Mouse (Mus musculus): ENCODE measurements around the gene Cir1. TPM values are rescaled to one million over a fixed set of nuclear protein-coding genes. Genes with fewer than 3 reads are reported as not detected.

Cir1 gene
- polyA plus RNA-seq, 1 experiment from 2014 or later = 26.9 TPM

DNA sequence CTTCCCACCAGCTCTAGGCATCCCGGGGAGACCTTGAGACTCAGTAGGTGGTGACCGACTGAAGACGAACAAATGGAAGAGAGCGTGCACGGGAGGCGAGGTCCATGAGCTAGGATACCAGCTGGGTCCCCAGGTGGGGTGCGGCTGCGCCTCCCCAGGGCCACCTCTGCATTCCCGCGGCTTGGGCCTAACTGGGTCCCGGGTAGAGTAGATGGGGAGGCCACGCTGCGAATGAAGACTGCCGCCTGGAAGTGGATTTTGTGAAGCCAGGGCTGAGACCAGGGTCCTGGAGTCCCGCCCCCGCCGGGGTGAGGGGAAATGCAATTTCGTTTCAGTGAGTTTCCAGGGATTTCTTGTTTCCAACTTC, 34.8 kb downstream of the Cir1 start:
- peaks cover 41% of the 10 kb centered on the region for H3K4me1 ChIP-seq
- no peak overlapping the region for H3K9ac ChIP-seq (replicated peaks)
- no peaks in the 10 kb centered on the region for H3K36me3 ChIP-seq
- no peak overlapping the region for H3K27ac ChIP-seq (replicated peaks)
- H3K4me2 ChIP-seq = peak overlapping the region; percentile 25
- H3K9me3 ChIP-seq (replicated peaks) = no peaks in the 10 kb centered on the region
- ATAC-seq (ENCODE audit: low FRiP score) = no peak
- peak overlapping the region; percentile 12; the same call in 1 of the 2 replicates for H3K4me3 ChIP-seq (replicated peaks)
- peaks cover 65% of the 10 kb centered on the region for H3K27me3 ChIP-seq (replicated peaks)
- 3% methylated on average over 18 of the region's 18 CpGs for WGBS

DNA sequence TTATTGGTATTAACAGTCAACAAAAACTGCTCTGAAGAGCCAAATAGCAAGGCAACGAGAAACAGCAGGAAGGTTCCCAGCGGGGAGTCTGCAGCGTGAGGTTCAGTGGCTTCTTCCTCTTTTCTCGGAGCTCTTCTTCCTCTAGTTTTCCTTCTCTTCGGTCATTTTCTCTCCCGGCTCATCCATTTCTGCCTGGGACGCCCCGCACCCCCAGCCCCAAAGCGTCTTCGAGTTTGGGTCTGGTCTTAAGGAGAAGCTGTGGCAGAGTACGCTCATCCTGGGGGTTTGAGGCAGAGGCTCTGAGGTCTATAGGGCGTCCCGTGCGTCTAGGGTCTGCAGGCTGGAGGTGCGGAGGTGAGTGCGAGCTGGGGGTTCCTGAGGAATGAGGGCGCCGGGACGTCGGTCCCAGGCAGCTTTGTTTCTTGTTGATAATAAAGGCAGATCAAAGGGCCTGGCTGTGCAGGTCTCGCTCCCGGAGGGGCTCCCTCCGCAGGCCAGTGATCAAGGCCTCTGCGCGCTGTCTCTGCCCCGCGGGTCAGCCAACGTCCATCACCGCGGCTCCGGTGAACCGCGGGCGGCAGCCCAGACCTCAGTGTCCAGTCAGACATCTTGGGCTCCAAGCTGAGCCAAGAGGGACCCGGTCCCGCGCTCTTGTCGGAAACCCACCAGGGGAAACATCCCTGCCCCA, 35.3 kb downstream of the Cir1 start:
- no peak overlapping the region for H3K27ac ChIP-seq (replicated peaks)
- WGBS = 1% methylated on average over 38 of the region's 38 CpGs
- H3K4me2 ChIP-seq = peak overlapping the region; percentile 25
- no peak overlapping the region for H3K9ac ChIP-seq (replicated peaks)
- H3K4me3 ChIP-seq (replicated peaks) = peak overlapping the region; percentile 12; the same call in 1 of the 2 replicates
- H3K27me3 ChIP-seq (replicated peaks) = peaks cover 62% of the 10 kb centered on the region
- no peaks in the 10 kb centered on the region for H3K9me3 ChIP-seq (replicated peaks)
- H3K4me1 ChIP-seq = peaks cover 43% of the 10 kb centered on the region
- ATAC-seq (ENCODE audit: low FRiP score) = no peak
- H3K36me3 ChIP-seq = no peaks in the 10 kb centered on the region

DNA sequence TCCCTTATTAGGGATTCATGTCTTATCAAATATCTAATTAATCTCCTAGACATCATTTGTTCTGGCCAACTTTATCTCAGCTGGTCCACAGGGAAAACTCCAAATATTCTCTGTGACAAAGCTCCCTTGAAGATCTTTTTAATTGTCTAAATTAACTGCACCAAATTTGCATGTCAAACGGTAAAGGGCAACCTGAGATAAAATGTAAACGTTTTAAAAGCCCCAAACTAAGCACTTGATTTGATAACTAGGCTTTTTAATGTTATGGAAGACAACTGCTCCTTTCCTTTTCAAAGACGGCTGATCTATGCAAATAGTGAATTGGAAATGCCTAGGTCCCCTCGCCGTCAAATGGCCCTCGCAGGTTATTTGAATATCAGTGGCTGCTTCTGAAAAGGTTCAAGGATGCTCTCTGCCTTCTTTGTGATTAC, 36.3 kb downstream of the Cir1 start:
- H3K27ac ChIP-seq (replicated peaks) = no peak overlapping the region
- peaks cover 51% of the 10 kb centered on the region for H3K4me1 ChIP-seq
- no peak overlapping the region for H3K4me3 ChIP-seq (replicated peaks)
- H3K4me2 ChIP-seq = no peak overlapping the region
- 2% methylated on average over 6 of the region's 6 CpGs for WGBS
- no peaks in the 10 kb centered on the region for H3K9me3 ChIP-seq (replicated peaks)
- H3K36me3 ChIP-seq = no peaks in the 10 kb centered on the region
- no peak overlapping the region for H3K9ac ChIP-seq (replicated peaks)
- ATAC-seq (ENCODE audit: low FRiP score) = no peak
- H3K27me3 ChIP-seq (replicated peaks) = peaks cover 61% of the 10 kb centered on the region

DNA sequence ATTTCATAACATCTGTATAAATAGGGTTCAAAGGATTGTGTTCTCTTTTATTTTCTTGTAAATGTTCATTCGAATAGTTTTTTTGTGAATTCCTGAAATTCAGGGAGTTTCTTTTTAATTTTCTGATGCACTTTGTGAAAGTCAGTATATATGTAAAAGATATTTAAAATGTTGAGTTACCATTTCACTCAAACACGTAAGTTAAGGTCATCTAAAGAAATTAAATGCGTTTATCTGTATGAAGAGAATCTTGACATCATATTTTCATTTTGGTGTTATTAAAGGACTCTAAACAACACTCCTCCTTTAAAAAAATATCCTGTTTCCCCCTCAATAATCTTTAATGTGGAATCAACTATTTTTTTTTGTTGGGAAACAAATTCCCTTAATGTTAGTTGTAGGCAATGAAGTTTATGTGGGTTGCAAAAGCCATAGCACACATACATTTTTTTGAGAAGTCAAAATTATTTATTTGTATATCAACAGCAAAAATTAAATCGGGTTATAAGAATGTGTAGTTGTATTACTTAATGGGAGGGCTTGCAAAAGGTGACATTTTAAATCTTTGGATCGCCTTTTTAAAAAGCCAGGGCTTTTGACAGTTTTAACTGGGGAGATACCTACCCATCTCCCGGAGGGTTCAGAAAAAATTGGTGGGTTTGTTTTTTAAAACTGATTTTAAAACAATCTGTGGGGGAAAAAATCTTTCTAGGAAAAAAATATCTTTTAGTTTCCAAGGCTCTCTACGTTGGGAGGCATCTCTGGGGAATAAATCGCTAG, 37.0 kb downstream of the Cir1 start:
- no peak overlapping the region for H3K4me2 ChIP-seq
- no peaks in the 10 kb centered on the region for H3K9me3 ChIP-seq (replicated peaks)
- WGBS = 15% methylated on average over 8 of the region's 8 CpGs
- no peak overlapping the region for H3K27ac ChIP-seq (replicated peaks)
- H3K36me3 ChIP-seq = no peaks in the 10 kb centered on the region
- peaks cover 61% of the 10 kb centered on the region for H3K27me3 ChIP-seq (replicated peaks)
- H3K9ac ChIP-seq (replicated peaks) = no peak overlapping the region
- H3K4me1 ChIP-seq = peaks cover 52% of the 10 kb centered on the region
- ATAC-seq (ENCODE audit: low FRiP score) = no peak
- no peak overlapping the region for H3K4me3 ChIP-seq (replicated peaks)

DNA sequence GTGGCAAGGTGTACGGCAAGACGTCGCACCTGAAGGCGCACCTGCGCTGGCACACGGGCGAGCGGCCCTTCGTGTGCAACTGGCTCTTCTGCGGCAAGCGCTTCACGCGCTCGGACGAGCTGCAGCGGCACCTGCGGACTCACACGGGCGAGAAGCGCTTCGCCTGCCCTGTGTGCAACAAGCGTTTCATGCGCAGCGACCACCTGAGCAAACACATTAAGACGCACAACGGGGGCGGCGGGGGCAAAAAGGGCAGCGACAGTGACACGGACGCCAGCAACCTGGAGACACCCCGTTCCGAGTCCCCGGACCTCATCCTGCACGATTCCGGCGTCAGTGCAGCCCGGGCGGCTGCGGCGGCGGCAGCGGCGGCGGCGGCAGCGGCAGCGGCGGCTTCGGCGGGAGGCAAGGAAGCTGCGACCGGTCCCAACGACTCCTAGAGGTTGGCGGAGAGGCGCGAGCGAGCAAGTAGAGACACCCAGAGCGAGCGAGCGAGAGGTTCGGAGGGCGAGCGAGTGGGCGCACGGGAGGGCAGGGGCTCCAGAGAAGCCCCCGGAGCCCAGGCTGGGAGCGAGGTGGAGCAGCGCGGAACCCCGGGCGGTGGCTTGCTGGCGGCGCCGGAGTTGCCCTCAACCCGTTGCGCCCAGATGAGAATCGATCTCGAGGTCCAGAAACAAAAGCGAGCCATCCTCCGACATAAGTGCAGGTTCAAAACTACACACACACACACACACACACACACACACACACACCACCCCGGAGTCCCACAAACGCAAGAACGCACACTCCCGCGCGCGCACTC, 38.2 kb downstream of the Cir1 start:
- H3K4me2 ChIP-seq = peak overlapping the region; percentile 55
- H3K9ac ChIP-seq (replicated peaks) = peak overlapping the region; percentile 7; the same call in 1 of the 2 replicates
- peaks cover 66% of the 10 kb centered on the region for H3K27me3 ChIP-seq (replicated peaks)
- no peaks in the 10 kb centered on the region for H3K36me3 ChIP-seq
- peak overlapping the region; percentile 34 for H3K4me3 ChIP-seq (replicated peaks)
- H3K9me3 ChIP-seq (replicated peaks) = no peaks in the 10 kb centered on the region
- under 1% methylated on average over 84 of the region's 88 CpGs for WGBS
- no peak for ATAC-seq (ENCODE audit: low FRiP score)
- H3K4me1 ChIP-seq = peaks cover 52% of the 10 kb centered on the region
- H3K27ac ChIP-seq (replicated peaks) = no peak overlapping the region

GRCm38 (mm10) chr2:73273249-73274118, 39.0 kb downstream of the Cir1 start:
- Histone ChIP-seq H3K9me3 (replicated peaks) (no peaks in the 10 kb centered on the region), H3K4me1 (peaks cover 45% of the 10 kb centered on the region), H3K9ac (replicated peaks) (no peak overlapping the region), H3K27ac (replicated peaks) (no peak overlapping the region), H3K36me3 (no peaks in the 10 kb centered on the region), H3K4me3 (replicated peaks) (peak overlapping the region; percentile 34), H3K27me3 (replicated peaks) (peaks cover 62% of the 10 kb centered on the region), H3K4me2 (peak overlapping the region; percentile 55)
- peak; percentile 21; the same call in 1 of the 2 replicates for ATAC-seq (ENCODE audit: low FRiP score)
- WGBS = under 1% methylated on average over 108 of the region's 110 CpGs

DNA sequence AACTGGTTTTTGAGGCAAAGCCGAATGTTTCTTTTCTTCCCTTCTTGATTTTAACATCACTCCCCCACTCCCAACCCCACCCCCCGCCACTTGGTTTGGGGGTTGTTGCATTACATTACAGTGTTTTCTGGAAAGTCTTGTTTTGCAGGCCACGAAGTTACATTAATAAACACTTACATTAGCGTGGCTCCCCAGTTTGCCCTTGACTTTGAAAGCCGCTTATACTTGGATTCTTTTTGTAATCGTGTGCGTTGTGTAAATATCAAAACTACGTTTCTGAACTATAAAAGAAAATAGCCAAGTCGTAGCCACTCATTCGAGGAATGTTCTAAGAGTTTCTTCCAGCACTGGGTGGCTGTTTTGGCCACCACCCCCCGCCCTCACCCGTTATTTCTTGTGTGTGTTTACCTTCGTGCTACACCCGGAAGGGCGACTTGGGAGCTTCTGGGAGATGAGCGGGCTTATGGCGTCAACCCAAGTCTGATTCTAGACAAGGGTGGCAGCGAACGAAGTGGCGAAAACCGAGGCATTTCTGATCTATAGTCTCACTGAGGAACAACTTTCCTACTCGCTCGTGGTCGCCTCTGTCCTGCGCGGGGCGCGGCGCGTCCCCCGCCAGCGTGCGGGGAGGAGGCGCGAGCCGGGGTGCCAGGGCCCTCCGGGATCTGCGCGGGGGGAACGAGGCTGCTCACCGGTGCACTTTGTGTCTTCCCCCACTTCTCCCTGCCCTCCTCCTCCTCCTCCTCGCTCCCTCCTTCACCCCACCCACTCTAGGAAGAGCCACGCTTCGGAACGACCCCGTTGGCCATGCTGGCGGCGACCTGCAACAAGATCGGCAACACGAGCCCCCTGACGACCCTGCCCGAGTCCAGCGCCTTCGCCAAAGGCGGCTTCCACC, 39.9 kb downstream of the Cir1 start:
- Histone ChIP-seq H3K9me3 (replicated peaks) (no peaks in the 10 kb centered on the region), H3K36me3 (no peaks in the 10 kb centered on the region), H3K9ac (replicated peaks) (no peak overlapping the region), H3K27me3 (replicated peaks) (peaks cover 65% of the 10 kb centered on the region), H3K4me3 (replicated peaks) (peak overlapping the region; percentile 34), H3K4me1 (peaks cover 44% of the 10 kb centered on the region), H3K4me2 (peak overlapping the region; percentile 55), H3K27ac (replicated peaks) (no peak overlapping the region)
- under 1% methylated on average over 55 of the region's 55 CpGs for WGBS
- no peak for ATAC-seq (ENCODE audit: low FRiP score)

GRCm38 (mm10) chr2:73271459-73272161, 40.9 kb downstream of the Cir1 start, which contains the start of gene Sp9:
Sp9 (plus strand) TSS chr2:73271925.
- Histone ChIP-seq H3K4me3 (replicated peaks) (peak within 1 kb of the TSS; percentile 34), H3K9me3 (replicated peaks) (no peaks in the 10 kb centered on the region), H3K27me3 (replicated peaks) (peaks cover 64% of the 10 kb centered on the region), H3K4me2 (peak within 1 kb of the TSS; percentile 55), H3K9ac (replicated peaks) (no peak within 1 kb of the TSS), H3K27ac (replicated peaks) (no peak within 1 kb of the TSS), H3K4me1 (peaks cover 39% of the 10 kb centered on the region), H3K36me3 (no peaks in the 10 kb centered on the region)
- 1% methylated on average over 48 of the region's 48 CpGs for WGBS
- ATAC-seq (ENCODE audit: low FRiP score) = peak; percentile 56; the same call in 1 of the 2 replicates

GRCm38 (mm10) chr2:73270593-73271458, 41.7 kb downstream of the Cir1 start:
- H3K36me3 ChIP-seq = no peaks in the 10 kb centered on the region
- H3K27ac ChIP-seq (replicated peaks) = no peak overlapping the region
- H3K4me2 ChIP-seq = peak overlapping the region; percentile 55
- 3% methylated on average over 38 of the region's 38 CpGs for WGBS
- ATAC-seq (ENCODE audit: low FRiP score) = no peak
- H3K4me3 ChIP-seq (replicated peaks) = no peak overlapping the region; the same call in 1 of the 2 replicates
- H3K9ac ChIP-seq (replicated peaks) = no peak overlapping the region
- H3K4me1 ChIP-seq = peaks cover 39% of the 10 kb centered on the region
- no peaks in the 10 kb centered on the region for H3K9me3 ChIP-seq (replicated peaks)
- peaks cover 63% of the 10 kb centered on the region for H3K27me3 ChIP-seq (replicated peaks)

Data from neural tube, embryonic 15.5 days (tissue).